Mouse (Mus musculus) lung, embryonic 15.5 days (tissue): ENCODE results near the gene Gramd1b. TPM values are rescaled to one million over a fixed set of nuclear protein-coding genes. Genes with fewer than 3 reads are reported as not detected.

Experiments used
- ATAC-seq: fragments of 200-750 bp; cut with Nextera tagmentation; 2 replicates; pipeline ENCODE4 v1.8.0; 2017; ENCODE audit warnings: moderate number of reproducible peaks, borderline replicate concordance; ENCODE audit not compliant: low FRiP score, low TSS enrichment; ENCODE audit errors: extremely low read depth
- H3K27ac ChIP-seq: fragments of 300-500 bp; sonication (generic); 2 replicates; pipeline ENCODE4 v1.5.1; 2015; ENCODE audit warnings: moderate library complexity, mild to moderate bottlenecking, inconsistent platforms
- H3K27me3 ChIP-seq: fragments of 300-500 bp; sonication (generic); 2 replicates; pipeline ENCODE4 v1.6.1; 2015; ENCODE audit warnings: inconsistent platforms
- H3K36me3 ChIP-seq: fragments of 300-500 bp; sonication (generic); 2 replicates; pipeline ENCODE4 v1.6.1; 2015; ENCODE audit warnings: inconsistent platforms
- H3K4me1 ChIP-seq: fragments of 300-500 bp; sonication (generic); 2 replicates; pipeline ENCODE4 v1.6.1; 2015; ENCODE audit warnings: inconsistent platforms
- H3K4me2 ChIP-seq: fragments of 300-500 bp; sonication (generic); 2 replicates; pipeline ENCODE4 v1.6.1; 2015; ENCODE audit warnings: inconsistent platforms, mild to moderate bottlenecking, moderate library complexity
- H3K4me3 ChIP-seq: fragments of 300-500 bp; sonication (generic); 2 replicates; pipeline ENCODE4 v1.5.1; 2015; ENCODE audit warnings: mild to moderate bottlenecking, inconsistent platforms
- H3K9ac ChIP-seq: fragments of 300-500 bp; sonication (generic); 2 replicates; pipeline ENCODE4 v1.6.1; 2015; ENCODE audit warnings: inconsistent platforms
- H3K9me3 ChIP-seq: fragments of 300-500 bp; sonication (generic); 2 replicates; pipeline ENCODE4 v1.6.1; 2016; ENCODE audit warnings: inconsistent platforms
- WGBS: fragments of 180-500 bp; shearing (Covaris S2); methylation state at CpG from one replicate; pipeline ENCODE4 v1.1.7; 2015; 5-methylcytosine and 5-hydroxymethylcytosine counted together
- polyA plus RNA-seq: library from polyadenylated mRNA; unstranded; fragments of >200 nt; fragmentation: Nextera tagmentation; extraction: Ambion mirVana; gene quantifications from 2 replicates; pipeline ENCODE4 v1.2.1, GENCODE M21; 2015

Gene Gramd1b
- polyA plus RNA-seq, 1 experiment from 2014 or later, result 5.5 TPM

DNA sequence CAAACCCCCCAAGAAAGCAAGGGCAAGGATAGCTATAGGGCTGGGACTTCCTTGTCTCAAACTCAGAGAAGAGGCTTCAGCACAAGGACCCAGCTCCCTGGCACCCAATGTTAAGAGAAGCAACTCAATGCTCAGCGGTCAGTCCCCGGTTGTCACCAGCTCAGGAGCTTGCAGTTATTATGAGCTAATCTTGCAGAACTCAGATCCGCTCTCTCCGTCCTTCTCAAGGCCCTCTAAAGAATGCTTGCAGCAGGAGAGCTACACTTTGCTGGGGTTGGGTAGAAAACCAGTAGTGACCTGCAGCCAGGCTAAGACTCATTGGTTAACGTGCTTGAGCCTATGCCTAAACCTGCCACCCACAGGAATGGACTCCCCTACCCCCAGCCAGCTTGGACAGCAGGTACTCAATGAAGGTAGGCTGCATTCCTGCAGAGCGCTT is 156.6 kb downstream of the Gramd1b start:
- H3K4me2 ChIP-seq, result no peak overlapping the region
- no peak overlapping the region for H3K27ac ChIP-seq
- peaks cover 6% of the 10 kb centered on the region for H3K4me1 ChIP-seq
- H3K4me3 ChIP-seq, result no peak overlapping the region
- 74% methylated on average over 5 of the region's 6 CpGs for WGBS
- no peaks in the 10 kb centered on the region for H3K36me3 ChIP-seq
- no peaks in the 10 kb centered on the region for H3K27me3 ChIP-seq
- H3K9me3 ChIP-seq, result no peaks in the 10 kb centered on the region
- no peak overlapping the region for H3K9ac ChIP-seq
- ATAC-seq, result no peak

DNA sequence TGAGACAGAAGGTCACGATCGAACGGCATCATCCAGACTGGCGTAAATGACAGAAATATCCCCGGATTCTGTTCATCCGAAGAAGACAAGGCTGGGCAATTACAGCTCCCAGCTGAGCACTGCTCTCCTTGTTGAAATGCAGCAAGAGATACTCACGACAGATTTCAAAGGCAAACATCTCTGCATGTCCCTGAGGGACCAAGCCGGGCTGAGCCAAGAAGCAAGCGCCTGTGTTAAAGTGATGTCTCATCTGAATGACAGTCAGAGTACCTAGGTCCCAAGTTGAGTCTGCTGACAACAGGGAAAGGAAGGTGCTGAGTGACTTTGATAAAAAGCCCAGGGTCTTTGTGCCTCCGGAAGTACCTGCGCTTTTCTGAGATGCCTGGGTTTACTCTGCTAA is 157.1 kb downstream of the Gramd1b start:
- H3K27me3 ChIP-seq, result no peaks in the 10 kb centered on the region
- 78% methylated on average over 11 of the region's 11 CpGs for WGBS
- H3K4me2 ChIP-seq, result no peak overlapping the region
- no peaks in the 10 kb centered on the region for H3K36me3 ChIP-seq
- no peak for ATAC-seq
- H3K4me1 ChIP-seq, result peaks cover 6% of the 10 kb centered on the region
- no peak overlapping the region for H3K4me3 ChIP-seq
- H3K9me3 ChIP-seq, result no peaks in the 10 kb centered on the region
- no peak overlapping the region for H3K27ac ChIP-seq
- H3K9ac ChIP-seq, result no peak overlapping the region

GRCm38 (mm10) chr9:40370151-40370550 is 161.0 kb downstream of the Gramd1b start:
- Histone ChIP-seq H3K4me2 (no peak overlapping the region), H3K4me1 (no peaks in the 10 kb centered on the region; the same call in 1 of the 2 replicates), H3K4me3 (no peak overlapping the region), H3K27ac (no peak overlapping the region), H3K27me3 (no peaks in the 10 kb centered on the region), H3K36me3 (no peaks in the 10 kb centered on the region), H3K9me3 (no peaks in the 10 kb centered on the region), H3K9ac (no peak overlapping the region)
- no peak for ATAC-seq
- 60% methylated on average over 4 of the region's 4 CpGs for WGBS

DNA sequence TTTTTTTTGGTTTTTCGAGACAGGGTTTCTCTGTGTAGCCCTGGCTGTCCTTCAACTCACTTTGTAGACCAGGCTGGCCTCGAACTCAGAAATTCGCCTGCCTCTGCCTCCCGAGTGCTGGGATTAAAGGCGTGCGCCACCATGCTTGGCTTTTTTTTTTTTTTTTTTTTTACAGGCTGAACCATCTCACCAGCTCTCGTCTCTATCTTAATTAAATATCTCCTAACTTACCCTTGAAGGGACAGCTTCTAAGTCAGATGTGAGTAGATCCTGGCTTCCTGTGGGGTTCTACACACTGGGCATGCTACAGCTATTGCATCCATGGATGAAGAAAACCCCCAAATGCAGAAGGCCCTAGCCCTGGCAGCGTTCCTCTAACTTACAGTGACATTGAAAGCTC is 164.4 kb downstream of the Gramd1b start:
- Histone ChIP-seq H3K36me3 (no peaks in the 10 kb centered on the region), H3K4me1 (no peaks in the 10 kb centered on the region), H3K4me2 (no peak overlapping the region), H3K4me3 (no peak overlapping the region), H3K27me3 (no peaks in the 10 kb centered on the region), H3K9me3 (no peaks in the 10 kb centered on the region), H3K27ac (no peak overlapping the region), H3K9ac (no peak overlapping the region)
- WGBS, result 95% methylated on average over 7 of the region's 8 CpGs
- no peak for ATAC-seq

GRCm38 (mm10) chr9:40364312-40364711 is 166.9 kb downstream of the Gramd1b start:
- no peak overlapping the region for H3K4me2 ChIP-seq
- no peak overlapping the region for H3K27ac ChIP-seq
- 65% methylated on average over 7 of the region's 7 CpGs for WGBS
- H3K9ac ChIP-seq, result no peak overlapping the region
- ATAC-seq, result no peak
- H3K27me3 ChIP-seq, result no peaks in the 10 kb centered on the region
- no peak overlapping the region for H3K4me3 ChIP-seq
- no peaks in the 10 kb centered on the region for H3K9me3 ChIP-seq
- H3K36me3 ChIP-seq, result no peaks in the 10 kb centered on the region
- H3K4me1 ChIP-seq, result no peaks in the 10 kb centered on the region

GRCm38 (mm10) chr9:40361970-40362369 is 169.2 kb downstream of the Gramd1b start:
- Histone ChIP-seq H3K9me3 (no peaks in the 10 kb centered on the region), H3K4me2 (no peak overlapping the region), H3K36me3 (no peaks in the 10 kb centered on the region), H3K27ac (no peak overlapping the region), H3K9ac (no peak overlapping the region), H3K4me1 (no peaks in the 10 kb centered on the region), H3K27me3 (no peaks in the 10 kb centered on the region), H3K4me3 (no peak overlapping the region)
- ATAC-seq, result no peak
- 78% methylated on average over 6 of the region's 6 CpGs for WGBS

- Histone ChIP-seq H3K27ac (no peak overlapping the region), H3K4me3 (no peak overlapping the region), H3K27me3 (no peaks in the 10 kb centered on the region), H3K4me2 (no peak overlapping the region), H3K36me3 (no peaks in the 10 kb centered on the region), H3K4me1 (no peaks in the 10 kb centered on the region), H3K9ac (no peak overlapping the region), H3K9me3 (no peaks in the 10 kb centered on the region)
- no peak for ATAC-seq
- WGBS, result 54% methylated on average over 8 of the region's 8 CpGs
Observed at GRCm38 (mm10) chr9:40358408-40358896, 172.7 kb downstream of the Gramd1b start.

DNA sequence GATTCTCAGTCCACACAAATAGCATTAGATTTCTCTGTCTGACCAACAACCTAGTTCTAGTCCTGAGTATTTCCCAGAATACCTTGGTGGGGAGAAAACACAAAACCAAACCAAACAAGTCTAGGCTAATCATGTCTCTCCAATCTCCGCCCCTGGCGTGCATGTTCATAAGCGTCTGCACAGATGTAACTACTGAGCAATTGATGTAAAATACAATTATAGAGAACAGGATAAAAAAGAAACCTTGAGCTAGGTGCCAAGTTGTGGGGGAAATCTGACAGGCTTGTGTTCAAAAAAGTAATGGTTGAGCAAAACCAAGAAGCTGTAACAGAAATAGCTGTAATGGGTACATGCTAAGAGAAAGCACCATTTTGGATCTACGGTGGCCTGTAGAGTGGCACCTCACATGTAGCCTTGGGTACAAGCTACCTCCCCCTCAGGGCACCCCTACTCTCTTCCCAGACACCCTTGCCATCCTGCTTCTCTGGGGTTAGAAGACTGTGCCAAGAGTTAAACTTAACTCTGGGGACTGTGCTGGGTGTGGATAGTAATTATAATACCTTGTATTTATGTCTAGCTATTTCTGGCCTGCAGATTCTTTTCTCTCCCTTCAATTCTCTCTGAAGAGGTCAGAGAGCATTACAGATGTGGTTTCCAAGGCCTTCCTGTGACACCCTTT is 174.3 kb downstream of the Gramd1b start:
- Histone ChIP-seq H3K9me3 (no peaks in the 10 kb centered on the region), H3K27ac (no peak overlapping the region), H3K4me2 (no peak overlapping the region), H3K9ac (no peak overlapping the region), H3K4me1 (no peaks in the 10 kb centered on the region), H3K4me3 (no peak overlapping the region), H3K36me3 (no peaks in the 10 kb centered on the region), H3K27me3 (no peaks in the 10 kb centered on the region)
- ATAC-seq, result no peak
- 92% methylated on average over 4 of the region's 4 CpGs for WGBS

GRCm38 (mm10) chr9:40356368-40356767 is 174.8 kb downstream of the Gramd1b start:
- no peaks in the 10 kb centered on the region for H3K4me1 ChIP-seq
- no peak overlapping the region for H3K4me3 ChIP-seq
- H3K27ac ChIP-seq, result no peak overlapping the region
- no peaks in the 10 kb centered on the region for H3K9me3 ChIP-seq
- no peaks in the 10 kb centered on the region for H3K27me3 ChIP-seq
- no peak for ATAC-seq
- H3K9ac ChIP-seq, result no peak overlapping the region
- H3K4me2 ChIP-seq, result no peak overlapping the region
- 88% methylated on average over 5 of the region's 5 CpGs for WGBS
- H3K36me3 ChIP-seq, result no peaks in the 10 kb centered on the region

GRCm38 (mm10) chr9:40355406-40355805 is 175.8 kb downstream of the Gramd1b start:
- H3K27ac ChIP-seq, result no peak overlapping the region
- H3K36me3 ChIP-seq, result no peaks in the 10 kb centered on the region
- ATAC-seq, result no peak
- 93% methylated on average over 8 of the region's 8 CpGs for WGBS
- no peaks in the 10 kb centered on the region for H3K27me3 ChIP-seq
- no peak overlapping the region for H3K4me2 ChIP-seq
- H3K4me1 ChIP-seq, result no peaks in the 10 kb centered on the region
- no peak overlapping the region for H3K9ac ChIP-seq
- no peak overlapping the region for H3K4me3 ChIP-seq
- H3K9me3 ChIP-seq, result no peaks in the 10 kb centered on the region

GRCm38 (mm10) chr9:40353596-40353995 is 177.6 kb downstream of the Gramd1b start:
- no peak overlapping the region for H3K4me2 ChIP-seq
- H3K9ac ChIP-seq, result no peak overlapping the region
- no peak overlapping the region for H3K27ac ChIP-seq
- H3K27me3 ChIP-seq, result no peaks in the 10 kb centered on the region
- ATAC-seq, result no peak
- H3K36me3 ChIP-seq, result no peaks in the 10 kb centered on the region
- no peak overlapping the region for H3K4me3 ChIP-seq
- WGBS, result 81% methylated on average over 6 of the region's 6 CpGs
- no peaks in the 10 kb centered on the region for H3K4me1 ChIP-seq
- no peaks in the 10 kb centered on the region for H3K9me3 ChIP-seq

DNA sequence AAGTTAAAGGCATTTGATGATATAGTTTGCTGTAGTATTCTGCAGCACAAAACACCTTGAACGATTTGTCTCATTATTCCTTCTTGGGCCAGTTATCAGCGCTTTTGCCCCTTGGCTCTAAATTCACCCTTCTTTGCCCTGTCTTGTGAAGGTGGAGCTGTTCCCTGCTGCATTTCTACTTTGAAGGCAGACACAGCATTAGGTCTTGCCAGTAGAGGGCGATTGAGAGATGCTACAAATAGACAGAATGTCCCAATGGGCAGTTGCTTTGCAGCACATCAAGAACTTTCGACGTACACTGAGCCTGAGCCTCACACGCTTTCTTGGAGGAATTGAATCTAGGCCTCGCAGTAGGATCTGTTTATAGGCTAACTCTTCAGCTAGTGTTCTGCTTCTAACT is 180.5 kb downstream of the Gramd1b start:
- H3K4me2 ChIP-seq, result no peak overlapping the region
- no peaks in the 10 kb centered on the region for H3K9me3 ChIP-seq
- no peaks in the 10 kb centered on the region for H3K27me3 ChIP-seq
- no peak for ATAC-seq
- no peak overlapping the region for H3K4me3 ChIP-seq
- 25% methylated on average over 7 of the region's 7 CpGs for WGBS
- no peak overlapping the region for H3K9ac ChIP-seq
- H3K36me3 ChIP-seq, result no peaks in the 10 kb centered on the region
- no peak overlapping the region for H3K27ac ChIP-seq
- H3K4me1 ChIP-seq, result peaks cover 4% of the 10 kb centered on the region; the same call in 1 of the 2 replicates
